Mouse (Mus musculus) retina, postnatal 7 days (tissue): ENCODE results near the gene Med12l.

Experiments
- DNase-seq: peaks from one replicate; pipeline ENCODE4 v3.0.0-alpha.2; 2012; ENCODE audit warnings: low read depth, low spot score

Med12l gene

DNA sequence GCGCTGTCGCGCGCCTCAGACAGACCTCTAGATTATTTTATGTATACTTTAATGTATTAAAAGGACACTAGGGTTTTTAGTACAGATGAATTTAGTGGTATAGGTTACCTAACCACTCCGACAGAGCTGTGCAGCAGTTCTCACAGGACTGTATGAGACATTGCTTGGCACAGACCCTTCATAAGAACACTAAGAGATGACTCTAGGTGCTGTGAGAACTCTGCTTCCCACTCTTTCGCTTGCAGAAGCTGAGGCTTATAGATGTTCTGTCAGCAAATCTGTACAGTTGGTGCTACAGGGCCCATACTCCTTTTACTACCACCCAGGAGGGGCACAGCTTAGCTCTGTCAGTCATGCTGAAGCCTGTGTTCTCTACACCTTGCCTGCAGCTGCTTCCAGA, 186.0 kb downstream of the Med12l start:
- no peak for DNase-seq

DNA sequence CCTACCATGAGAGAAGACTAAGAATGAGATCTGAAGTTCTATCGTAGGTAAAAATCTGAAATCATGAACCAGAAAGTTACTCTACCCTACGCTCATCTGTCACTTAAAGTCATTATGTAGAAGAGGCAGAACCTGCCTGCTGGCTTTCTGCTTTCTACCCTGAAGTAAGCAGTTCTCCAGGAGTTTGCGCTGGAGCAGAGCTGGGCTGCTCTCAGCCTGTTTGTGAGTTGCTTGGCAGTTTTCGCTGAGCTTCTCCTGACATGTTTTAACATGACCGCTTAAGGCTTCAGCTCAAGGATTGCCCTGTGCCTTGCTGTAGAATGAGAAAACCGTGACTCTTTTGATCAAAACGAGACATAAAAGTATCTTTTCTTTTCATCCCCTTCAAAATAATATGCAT, 188.5 kb downstream of the Med12l start:
- DNase-seq: no peak

DNA sequence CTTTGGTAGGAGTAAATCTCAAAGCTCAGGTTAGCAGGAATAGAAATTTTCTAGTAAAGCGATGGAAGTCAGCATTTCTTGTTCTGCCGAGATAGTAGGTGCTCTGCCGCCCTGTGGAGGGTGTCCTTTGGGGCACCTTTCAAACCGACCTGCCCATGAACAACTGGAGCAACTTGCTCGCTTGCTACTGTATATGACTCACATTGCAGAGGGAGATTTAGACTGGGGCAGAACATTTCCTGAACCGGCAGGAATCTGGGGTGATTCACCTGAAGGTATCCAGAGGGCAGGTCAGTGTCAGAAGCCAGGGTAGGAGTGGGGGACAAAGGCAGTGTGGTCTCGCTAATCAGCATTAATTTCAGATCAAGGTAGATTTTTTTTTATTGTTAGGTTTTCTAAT, 189.3 kb downstream of the Med12l start, which contains the start of gene Gpr87:
TSS of gene Gpr87 (minus strand) at position 167 of the 400 bp plus-strand sequence.
- no peak for DNase-seq

DNA sequence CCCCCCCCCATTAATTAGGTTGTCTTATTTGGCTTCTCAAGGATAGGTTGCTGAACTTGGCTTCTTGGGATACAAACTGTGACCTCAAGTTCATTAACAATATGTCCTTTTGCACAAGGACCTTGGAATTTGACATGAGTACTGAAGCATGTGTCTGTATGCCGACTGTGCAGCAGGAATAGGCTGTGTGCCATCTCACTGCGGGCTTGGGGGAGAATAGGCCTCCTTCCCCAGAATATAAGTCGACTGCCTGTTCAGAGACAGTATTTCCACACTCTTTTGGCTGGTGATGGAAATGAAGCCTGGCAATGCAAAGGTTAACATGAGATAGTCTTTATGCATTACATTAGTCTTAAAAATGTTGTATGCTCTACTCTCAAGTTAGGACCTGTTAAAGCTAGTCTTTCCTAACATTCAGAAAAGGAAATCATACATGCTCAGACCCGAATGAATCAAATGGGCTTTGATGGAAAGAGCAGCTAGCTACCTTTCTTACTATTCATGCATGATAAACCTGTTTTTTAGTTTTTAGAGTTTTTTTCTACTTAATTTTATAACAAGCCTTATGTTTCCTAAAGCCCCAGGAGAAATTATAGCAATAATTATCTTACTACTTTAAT, 191.8 kb downstream of the Med12l start:
- no peak for DNase-seq

DNA sequence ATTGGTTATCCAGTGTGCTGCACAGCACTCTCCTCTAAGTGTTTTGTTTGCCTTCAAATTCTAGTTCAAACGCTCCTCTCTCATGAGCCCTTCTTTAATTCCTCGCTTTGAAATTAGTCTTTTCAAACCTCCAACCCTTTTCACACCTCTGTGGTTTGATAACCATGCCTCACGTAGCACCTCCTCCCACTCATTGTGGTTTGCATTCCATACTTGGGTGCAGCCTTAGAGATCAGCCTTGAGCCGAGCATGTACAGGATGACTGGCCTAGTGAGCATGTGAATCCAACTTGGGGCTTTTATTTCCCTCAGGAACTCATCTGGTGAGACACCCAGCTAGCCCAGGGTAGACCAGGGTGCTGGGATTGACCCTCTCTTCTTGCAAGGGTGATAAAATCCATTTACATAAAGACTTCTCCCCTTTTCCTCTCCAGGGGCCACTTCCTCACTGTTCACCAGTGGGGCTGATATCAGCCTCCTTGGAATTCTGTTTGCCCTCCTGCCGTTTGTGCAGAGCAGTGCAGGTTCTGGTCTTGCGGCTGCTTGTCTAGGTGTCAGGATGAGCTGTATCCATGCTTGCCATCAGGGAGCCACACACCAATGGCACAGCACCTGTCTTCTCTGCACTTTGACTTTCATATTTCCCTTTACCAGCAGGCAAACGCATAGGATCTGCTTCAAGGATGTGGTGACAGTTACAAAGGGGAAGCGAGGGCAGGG, 198.3 kb downstream of the Med12l start:
- DNase-seq: no peak

DNA sequence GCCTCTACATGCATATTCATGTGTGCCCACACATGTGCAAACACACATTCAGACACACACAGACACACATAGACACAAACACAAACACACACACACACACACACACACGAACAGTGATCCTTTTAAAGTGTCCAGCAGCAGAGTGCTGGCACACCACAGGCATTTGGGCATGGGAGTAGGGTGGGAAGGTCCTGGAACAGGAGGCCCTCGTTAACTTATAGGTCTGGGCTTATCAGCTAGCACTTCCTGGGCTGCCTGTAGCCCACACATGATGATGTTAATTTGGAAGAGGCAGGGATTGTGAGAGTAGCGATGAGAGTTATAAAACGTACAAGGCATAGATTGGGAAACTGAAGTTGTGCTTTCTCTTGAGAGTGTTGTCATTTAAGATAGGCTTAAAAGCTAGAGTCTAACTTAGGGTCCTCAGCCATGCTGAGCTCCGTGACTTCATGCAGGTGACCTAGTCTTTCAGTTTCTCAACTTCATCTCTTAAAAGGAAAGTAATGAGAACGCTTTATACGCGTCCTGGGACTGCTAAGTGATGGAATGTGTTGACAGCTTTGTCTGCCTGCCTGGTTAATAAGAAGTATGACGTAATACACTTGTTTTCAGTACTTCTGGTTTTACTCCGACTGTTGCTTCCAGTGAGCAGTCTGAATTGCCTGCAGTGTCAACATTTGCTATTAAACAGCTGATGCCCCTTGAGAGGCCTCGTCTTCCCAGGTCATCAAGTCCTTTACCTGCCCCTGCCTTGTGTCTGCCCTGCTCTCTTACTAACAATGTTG, 199.3 kb downstream of the Med12l start:
- DNase-seq: no peak

DNA sequence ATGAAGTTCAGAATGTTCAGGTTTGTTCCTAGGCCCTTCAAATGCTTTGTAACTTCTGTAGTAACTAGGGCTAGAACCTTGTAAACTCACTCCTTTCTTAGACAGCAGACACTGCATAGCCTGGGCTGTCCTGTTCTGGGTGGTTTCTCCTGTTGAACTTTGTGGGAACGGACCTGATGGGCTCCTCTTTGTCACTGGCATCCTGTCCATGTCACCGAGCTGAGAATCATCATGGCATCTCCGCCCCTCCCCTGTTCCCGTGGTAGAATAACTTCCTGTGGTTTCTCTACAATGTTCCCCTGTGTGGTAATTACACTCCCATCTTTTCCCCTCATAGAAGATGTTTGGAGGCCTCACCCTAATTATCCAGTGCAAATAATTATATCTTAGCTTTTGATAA, 200.3 kb downstream of the Med12l start:
- DNase-seq: no peak

DNA sequence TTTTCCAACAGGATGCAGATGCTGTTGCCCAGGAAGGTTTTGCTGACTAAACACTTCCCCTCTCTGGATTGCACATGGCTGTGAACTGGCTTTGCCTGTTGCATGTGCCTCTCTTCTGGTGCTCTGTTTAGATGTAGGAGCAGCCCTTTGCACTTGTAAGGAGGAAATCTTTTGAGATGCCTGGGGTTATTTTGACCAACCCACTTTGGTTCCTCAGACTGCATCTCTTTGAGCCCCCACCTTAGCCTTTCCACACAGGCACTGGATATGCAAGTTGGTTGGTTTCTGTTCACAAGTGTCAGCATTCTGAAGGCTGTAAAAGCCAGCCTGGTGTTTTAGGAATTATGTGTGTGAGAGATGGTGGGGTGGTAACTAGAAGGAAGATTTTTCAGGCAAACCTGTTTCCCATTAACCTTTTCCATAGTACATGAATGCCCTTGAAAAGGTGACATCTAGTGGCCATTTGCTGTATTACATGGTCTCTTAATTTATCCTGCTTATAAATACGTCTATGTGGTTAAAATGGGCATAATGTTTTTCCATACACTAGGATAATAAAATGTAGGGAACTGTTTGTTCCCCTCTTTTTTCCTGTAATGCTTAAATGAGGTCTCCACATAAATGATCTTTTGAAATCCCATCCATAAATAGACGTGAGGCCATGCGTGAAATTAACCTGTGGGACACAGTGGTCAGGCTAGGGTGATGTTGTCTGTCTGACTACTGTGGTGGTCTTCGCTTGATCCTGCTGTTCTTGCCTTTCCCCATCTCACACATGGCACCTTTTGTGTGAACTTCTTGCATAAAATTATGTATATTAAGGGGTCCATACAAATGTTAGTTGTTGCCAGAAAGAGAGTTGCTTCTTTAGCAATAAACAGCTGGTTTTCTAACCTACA, 203.3 kb downstream of the Med12l start:
- DNase-seq: peak; percentile 41

DNA sequence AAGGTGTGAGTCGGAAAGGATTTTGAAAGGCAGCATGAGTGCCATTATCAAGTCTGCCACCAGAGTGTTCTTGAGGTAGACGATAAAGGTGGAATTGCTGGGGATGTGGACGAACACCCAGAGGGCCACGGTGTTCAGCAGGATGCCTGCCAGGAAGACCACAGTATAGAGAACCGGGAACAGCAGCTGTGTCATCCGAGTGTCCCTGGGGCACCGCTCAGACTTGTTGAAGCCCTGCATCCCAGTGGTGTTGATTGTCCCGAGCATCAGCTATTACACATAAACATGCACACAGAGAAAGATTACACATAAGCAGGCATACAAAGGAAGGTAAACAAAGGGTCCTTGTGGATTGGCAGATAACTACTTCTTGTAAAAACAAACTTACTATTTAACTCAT, 204.5 kb downstream of the Med12l start:
- no peak for DNase-seq

DNA sequence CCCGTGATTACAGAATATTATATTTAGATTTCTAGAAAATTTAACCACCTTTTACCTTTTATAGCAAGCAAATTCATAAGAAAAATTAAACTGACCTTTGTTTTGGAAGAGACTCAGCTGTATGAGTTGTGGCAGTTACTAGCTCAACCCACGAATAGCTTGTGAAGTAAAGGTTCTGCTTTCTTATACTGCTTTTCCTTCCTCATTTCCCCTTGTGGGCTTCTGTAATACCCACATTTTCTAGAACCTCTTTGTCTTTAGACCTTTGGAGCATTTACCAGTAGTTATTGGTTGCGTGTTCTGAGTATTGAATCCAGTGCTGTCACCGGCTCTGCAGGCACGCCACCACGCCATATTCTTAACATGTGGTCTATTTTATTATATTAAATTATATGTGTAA, 205.1 kb downstream of the Med12l start, which contains the start of gene P2ry13:
TSS of gene P2ry13 (minus strand) at position 156 of the 400 bp plus-strand sequence.
- no peak for DNase-seq

DNA sequence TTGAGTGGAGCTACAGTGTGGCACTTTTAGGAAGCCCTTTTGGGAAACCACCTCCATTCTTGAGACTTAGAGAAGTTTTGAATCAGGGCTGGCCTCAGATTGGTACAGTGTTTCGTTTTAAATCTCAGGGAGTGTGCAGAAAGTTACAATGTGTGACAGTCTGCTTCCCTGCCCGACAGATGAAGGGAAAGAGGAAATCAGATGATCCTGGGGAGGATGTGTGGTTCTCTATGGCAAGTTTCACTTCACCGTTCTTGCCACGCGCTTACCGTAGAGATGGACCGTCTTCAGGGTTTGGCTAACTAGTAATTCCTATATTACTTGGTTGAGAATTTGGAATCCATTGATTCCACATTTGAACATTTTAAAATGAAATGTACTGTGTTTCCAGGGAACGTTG, 206.2 kb downstream of the Med12l start:
- DNase-seq: no peak

DNA sequence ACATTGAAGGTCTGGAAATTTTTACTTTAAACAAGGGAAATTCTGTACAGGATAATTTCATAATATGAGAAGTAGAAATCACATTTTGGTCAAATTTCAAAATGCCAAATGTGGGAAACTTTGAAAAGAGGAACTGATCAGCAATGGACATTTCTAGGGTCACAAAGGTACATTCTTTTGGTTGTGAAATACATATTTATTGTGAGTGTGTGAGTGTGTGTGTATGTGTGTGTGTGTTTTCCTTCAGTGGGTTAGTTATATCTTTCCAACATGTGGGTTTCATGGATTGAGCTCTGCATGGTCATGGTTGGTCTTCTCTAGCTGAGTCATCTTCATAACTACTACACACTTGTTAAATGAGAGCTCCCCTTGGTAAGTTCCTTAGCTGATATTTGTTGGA, 206.8 kb downstream of the Med12l start:
- DNase-seq: no peak

DNA sequence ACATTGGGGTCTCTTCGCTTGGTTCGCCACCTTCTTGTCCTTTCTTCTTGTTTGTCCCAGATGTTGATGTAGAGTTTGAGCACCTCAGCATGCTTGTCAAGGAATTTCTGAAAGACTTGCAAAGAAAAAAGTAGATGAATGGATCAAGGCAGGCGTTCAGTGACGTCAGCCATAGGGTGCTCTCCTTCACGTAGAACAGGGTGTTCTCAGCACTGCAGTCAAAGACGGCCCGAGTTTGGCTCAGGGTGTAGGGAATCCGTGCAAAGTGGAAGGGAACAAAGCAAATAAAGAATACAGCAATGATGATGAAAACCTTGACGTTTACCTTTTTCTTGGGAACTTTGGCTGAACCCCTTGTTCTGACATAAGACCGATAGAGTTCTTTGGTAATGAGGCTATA, 211.6 kb downstream of the Med12l start:
- DNase-seq: no peak

DNA sequence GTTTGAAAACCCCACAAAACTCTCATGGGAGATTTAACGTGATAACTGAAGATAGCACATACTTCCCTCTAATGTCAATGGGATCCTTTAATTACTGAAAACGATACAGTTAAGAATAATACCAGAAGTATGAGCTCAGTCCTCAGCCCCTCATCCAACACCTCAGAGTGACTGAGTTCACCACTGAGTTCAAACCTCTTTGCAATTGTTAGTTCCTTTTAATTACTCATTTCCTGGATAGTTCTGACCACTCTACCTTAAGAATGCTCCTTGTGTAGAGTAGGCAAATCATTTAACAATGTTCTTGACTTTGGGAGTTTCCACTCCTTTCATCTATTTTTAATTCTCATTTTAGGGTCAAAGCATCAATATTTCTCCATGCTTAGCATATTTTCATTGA, 213.7 kb downstream of the Med12l start:
- DNase-seq: no peak

DNA sequence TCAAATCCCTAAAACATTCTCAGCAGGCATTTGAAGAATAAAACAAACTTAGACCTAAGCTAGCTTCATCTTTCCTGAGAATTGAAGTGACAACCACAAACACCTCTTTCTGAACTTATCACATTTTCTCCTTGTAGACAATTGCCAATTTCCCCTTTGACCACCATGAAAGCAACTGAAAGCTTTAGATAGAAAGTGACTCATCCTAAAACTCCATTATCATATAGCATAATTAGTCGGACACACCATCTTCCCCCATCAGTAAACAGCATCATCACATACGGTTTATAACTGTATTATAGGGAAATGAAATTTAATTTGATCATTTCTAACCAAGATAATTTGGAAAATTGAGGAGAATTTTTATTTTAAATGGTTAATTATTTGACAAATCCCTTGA, 216.7 kb downstream of the Med12l start:
- DNase-seq: no peak

DNA sequence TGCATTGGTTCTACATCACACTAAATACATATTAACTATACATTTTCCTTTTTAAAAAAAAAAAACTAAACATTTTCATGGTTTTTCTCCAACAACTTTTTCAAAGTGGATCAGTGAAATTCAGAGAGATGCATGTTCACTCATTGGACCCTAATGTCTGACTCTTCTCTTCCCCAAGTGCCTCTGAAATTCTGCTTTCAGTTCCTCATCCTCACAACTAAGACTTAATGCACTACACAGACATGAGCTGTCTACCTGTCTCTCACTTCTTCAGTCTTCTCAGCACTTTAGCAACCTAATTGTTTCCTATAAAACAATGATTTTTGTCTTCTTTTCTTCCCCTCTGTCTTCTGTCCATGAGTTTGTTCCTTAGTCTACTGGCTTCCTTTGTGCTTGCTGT, 219.8 kb downstream of the Med12l start:
- no peak for DNase-seq

DNA sequence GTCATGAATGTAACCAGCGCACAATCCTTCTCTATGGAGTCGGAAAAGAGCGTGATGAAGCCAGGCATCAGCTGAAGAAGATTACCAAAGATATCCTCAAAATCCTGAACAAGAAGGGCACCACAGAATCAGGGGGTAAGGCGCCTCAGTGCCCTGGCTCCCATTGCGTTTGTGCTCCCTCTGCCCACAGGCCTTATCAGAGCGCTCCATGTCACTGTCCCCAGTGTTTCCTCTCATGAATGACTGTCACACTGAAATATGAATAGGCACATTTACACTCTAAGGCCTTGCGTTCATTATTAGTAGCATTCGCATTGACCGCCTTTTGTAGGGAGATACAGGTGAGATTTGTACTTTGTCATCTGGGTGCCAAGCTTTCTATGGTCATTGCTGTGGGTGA, 222.1 kb downstream of the Med12l start:
- DNase-seq: no peak

DNA sequence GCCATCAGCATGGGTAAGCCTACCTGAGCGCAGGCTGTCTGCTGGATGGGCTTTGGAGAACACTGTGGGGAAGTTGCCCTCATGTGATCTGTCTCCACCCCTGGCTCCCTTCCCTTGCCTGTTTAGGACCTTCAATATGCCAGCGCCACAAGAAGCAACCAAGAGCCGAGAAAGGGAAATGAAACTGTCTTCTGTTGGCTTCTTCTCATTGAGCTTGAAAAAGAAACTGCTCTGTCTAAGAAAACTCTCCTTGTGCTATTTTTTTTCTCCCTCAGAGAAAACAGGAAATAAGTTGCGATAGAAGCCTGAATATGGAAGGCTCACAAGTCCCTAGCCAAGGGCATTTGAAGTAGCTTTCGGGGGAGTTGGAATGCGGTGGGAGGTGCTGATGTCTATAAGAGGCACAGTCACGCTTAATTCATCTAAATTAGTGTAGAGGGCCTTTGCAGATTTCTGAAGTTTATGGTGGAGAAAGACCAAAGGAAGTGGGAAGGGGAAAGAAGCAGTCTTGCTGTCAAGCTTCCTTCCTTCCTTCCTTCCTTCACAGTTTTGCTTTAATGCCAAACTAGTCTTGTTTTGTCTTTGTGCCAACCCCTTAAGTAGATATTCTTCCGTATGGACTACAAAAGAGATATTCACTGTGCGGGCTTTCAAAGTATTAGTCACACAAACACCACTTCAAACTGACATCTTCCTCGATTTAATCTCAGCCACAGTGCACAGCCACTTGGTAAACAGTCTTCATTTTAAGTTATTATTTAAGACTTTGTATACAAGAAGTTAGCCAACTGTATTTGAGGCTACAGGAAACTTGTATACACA, 223.3 kb downstream of the Med12l start:
- DNase-seq: no peak

DNA sequence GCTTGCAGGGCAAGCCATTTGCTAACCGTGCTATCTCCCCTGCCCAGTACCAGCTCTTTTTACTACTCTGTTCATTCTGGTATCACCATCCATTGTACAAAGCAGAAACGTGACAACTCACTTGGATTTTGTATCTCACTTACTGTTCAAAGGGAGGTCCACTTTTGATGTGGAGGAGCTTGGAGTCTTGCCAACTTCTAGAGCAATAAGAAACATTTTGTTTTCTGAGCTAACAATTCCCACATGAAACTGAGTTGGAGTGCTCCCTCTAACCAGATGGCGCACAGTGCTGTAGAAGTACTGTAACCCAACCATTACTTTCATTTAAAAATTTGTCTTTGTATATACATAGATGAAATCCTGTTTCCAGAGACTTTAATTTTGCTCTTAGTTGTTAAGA, 225.3 kb downstream of the Med12l start:
- no peak for DNase-seq

DNA sequence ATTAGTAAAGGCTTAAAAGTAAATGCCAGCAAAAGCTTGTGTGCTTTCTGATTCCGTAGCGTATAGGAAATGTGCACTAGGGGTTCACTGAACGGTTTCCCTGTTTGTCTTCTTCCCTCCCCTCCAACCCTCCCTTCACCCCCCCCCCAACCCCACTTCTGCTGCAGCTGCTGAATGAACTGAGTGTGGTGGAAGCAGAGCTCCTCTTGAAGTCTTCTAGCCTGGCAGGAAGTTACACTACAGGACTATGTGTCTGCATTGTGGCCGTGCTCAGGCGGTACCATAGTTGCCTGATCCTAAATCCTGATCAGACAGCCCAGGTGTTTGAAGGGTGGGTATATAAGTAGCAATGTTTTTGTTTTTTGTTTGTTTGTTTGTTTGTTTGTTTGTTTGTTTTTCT, 229.3 kb downstream of the Med12l start:
- DNase-seq: no peak

DNA sequence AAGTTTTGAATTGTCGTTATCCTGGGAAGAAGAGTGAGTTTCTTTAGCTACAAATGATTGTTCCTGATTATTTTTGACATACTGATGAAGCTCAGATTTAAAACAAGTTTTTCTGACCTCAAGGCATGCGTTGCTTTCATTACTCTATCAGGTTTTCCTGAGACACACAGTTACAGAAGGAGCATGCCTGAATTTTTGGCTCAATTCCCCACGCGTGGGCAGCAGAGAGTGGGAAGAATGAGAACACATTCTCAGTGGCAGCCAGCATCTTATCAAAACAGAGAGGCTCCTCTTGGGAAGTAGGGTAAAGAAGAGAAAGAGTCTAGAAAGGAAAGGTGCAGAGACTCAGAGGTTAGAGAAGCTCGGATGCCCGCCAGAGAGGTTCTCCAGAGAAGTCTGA, 237.8 kb downstream of the Med12l start:
- DNase-seq: no peak
